Mouse (Mus musculus) thymus, postnatal 25 days (tissue): ENCODE data around the gene Gprc5c.

Experiments used
- DNase-seq: peaks from one replicate; pipeline ENCODE4 v3.0.0; 2022

The Gprc5c gene

GRCm38 (mm10) chr11:114914978-114915377, 64.0 kb downstream of the Gprc5c start:
- DNase-seq = no peak

GRCm38 (mm10) chr11:114917120-114917519, 66.2 kb downstream of the Gprc5c start:
- no peak for DNase-seq
